Mouse (Mus musculus) spleen, adult 2 months (tissue): ENCODE data around the gene Poc1a. TPM values are rescaled to one million over a fixed set of nuclear protein-coding genes. Genes with fewer than 3 reads are reported as not detected.

Source experiments
- DNase-seq, 2 experiments: peaks; one replicate each; pipeline versions ENCODE4 v3.0.0 to v3.0.0-alpha.2; 2012 to 2021; ENCODE audit warnings: low spot score in 2 of 2, low read depth in 1 of 2
- H3K27ac ChIP-seq: fragments of 200-500 bp; 2 replicates; pipeline ENCODE4 v1.5.1; 2012; ENCODE audit warnings: low read length, inconsistent platforms; ENCODE audit not compliant: insufficient read depth
- H3K27me3 ChIP-seq: fragments of 200-500 bp; 2 replicates; pipeline ENCODE4 v1.6.1; 2012; ENCODE audit warnings: mild to moderate bottlenecking, moderate library complexity, low read length, inconsistent platforms; ENCODE audit not compliant: control insufficient read depth, insufficient read depth
- H3K36me3 ChIP-seq: fragments of 200-500 bp; 2 replicates; pipeline ENCODE4 v1.6.1; 2012; ENCODE audit warnings: mild to moderate bottlenecking, low read length, inconsistent platforms; ENCODE audit not compliant: control insufficient read depth, insufficient read depth
- H3K4me1 ChIP-seq: fragments of 200-500 bp; 2 replicates; pipeline ENCODE4 v1.6.1; 2011; ENCODE audit warnings: inconsistent platforms; ENCODE audit not compliant: control insufficient read depth, insufficient read depth, insufficient read length
- H3K4me3 ChIP-seq: fragments of 200-500 bp; 2 replicates; pipeline ENCODE4 v1.5.1; 2011; ENCODE audit warnings: mild to moderate bottlenecking, inconsistent platforms; ENCODE audit not compliant: insufficient read depth, insufficient read length; ENCODE audit errors: extremely low read depth
- CTCF ChIP-seq: fragments of 200-500 bp; IDR thresholded peaks from 2 replicates; pipeline ENCODE4 v1.5.1; 2011; ENCODE audit warnings: mild to moderate bottlenecking, inconsistent platforms; ENCODE audit not compliant: insufficient read depth, insufficient read length, insufficient replicate concordance; ENCODE audit errors: extremely low read depth
- POLR2A ChIP-seq: fragments of 200-500 bp; IDR thresholded peaks from 2 replicates; pipeline ENCODE4 v1.6.1; 2011; ENCODE audit warnings: low read depth, low read length, inconsistent platforms
- WGBS: fragments of 180-500 bp; shearing (Covaris S2); methylation state at CpG from one replicate; pipeline ENCODE4 v1.1.7; 2018; 5-methylcytosine and 5-hydroxymethylcytosine counted together
- polyA plus RNA-seq: library from polyadenylated mRNA; depleted of rRNA; stranded (reverse); fragments of >200 nt; gene quantifications from 2 replicates; pipeline ENCODE4 v1.2.3, GENCODE M21; 2012

Gene Poc1a
- polyA plus RNA-seq, 1 experiment: 6.8 TPM

GRCm38 (mm10) chr9:106328068-106328610, 47.3 kb downstream of the Poc1a start:
- Histone ChIP-seq H3K4me3 (no peak overlapping the region), H3K36me3 (no peaks in the 10 kb centered on the region), H3K4me1 (no peaks in the 10 kb centered on the region), H3K27me3 (no peaks in the 10 kb centered on the region), H3K27ac (no peak overlapping the region)
- TF ChIP-seq POLR2A (no peak), CTCF (no peak)
- WGBS: 91% methylated on average over 7 of the region's 7 CpGs
- DNase-seq: no peak

GRCm38 (mm10) chr9:106328772-106329511, 48.1 kb downstream of the Poc1a start:
- DNase-seq: no peak
- H3K4me3 ChIP-seq: no peak overlapping the region
- H3K36me3 ChIP-seq: no peaks in the 10 kb centered on the region
- no peaks in the 10 kb centered on the region for H3K27me3 ChIP-seq
- TF ChIP-seq POLR2A: no peak
- no peak for TF ChIP-seq CTCF
- no peak overlapping the region for H3K27ac ChIP-seq
- 91% methylated on average over 5 of the region's 5 CpGs for whole genome bisulfite sequencing
- no peaks in the 10 kb centered on the region for H3K4me1 ChIP-seq

GRCm38 (mm10) chr9:106332746-106333145, 51.9 kb downstream of the Poc1a start:
- 64% methylated on average over 3 of the region's 3 CpGs for WGBS
- no peaks in the 10 kb centered on the region for H3K4me1 ChIP-seq
- no peak overlapping the region for H3K4me3 ChIP-seq
- no peak overlapping the region for H3K27ac ChIP-seq
- H3K36me3 ChIP-seq: no peaks in the 10 kb centered on the region
- TF ChIP-seq POLR2A: no peak
- no peak for TF ChIP-seq CTCF
- H3K27me3 ChIP-seq: no peaks in the 10 kb centered on the region
- no peak for DNase-seq

GRCm38 (mm10) chr9:106337620-106338019, 56.8 kb downstream of the Poc1a start:
- no peak for DNase-seq
- Histone ChIP-seq H3K4me3 (no peak overlapping the region), H3K4me1 (no peaks in the 10 kb centered on the region), H3K27me3 (no peaks in the 10 kb centered on the region), H3K27ac (no peak overlapping the region), H3K36me3 (no peaks in the 10 kb centered on the region)
- TF ChIP-seq CTCF (no peak), POLR2A (no peak)
- 90% methylated on average over 9 of the region's 9 CpGs for WGBS

- Histone ChIP-seq H3K36me3 (no peaks in the 10 kb centered on the region), H3K4me1 (no peaks in the 10 kb centered on the region), H3K27me3 (no peaks in the 10 kb centered on the region), H3K27ac (no peak overlapping the region), H3K4me3 (no peak overlapping the region)
- 94% methylated on average over 10 of the region's 10 CpGs for WGBS
- no peak for TF ChIP-seq POLR2A
- no peak for TF ChIP-seq CTCF
- no peak for DNase-seq
Observed at GRCm38 (mm10) chr9:106338462-106339172, 57.8 kb downstream of the Poc1a start.

- 94% methylated on average over 6 of the region's 6 CpGs for WGBS
- H3K27ac ChIP-seq: no peak overlapping the region
Observed at GRCm38 (mm10) chr9:106339173-106339558, 58.3 kb downstream of the Poc1a start.

GRCm38 (mm10) chr9:106339730-106340129, 58.9 kb downstream of the Poc1a start:
- TF ChIP-seq CTCF (no peak), POLR2A (no peak)
- H3K4me3 ChIP-seq: no peak overlapping the region
- H3K27ac ChIP-seq: no peak overlapping the region
- no peaks in the 10 kb centered on the region for H3K36me3 ChIP-seq
- H3K4me1 ChIP-seq: no peaks in the 10 kb centered on the region
- DNase-seq: no peak
- 95% methylated on average over 4 of the region's 4 CpGs for WGBS
- H3K27me3 ChIP-seq: no peaks in the 10 kb centered on the region

More at GRCm38 (mm10) chr9:106339173-106339558, 58.3 kb downstream of the Poc1a start:
- Histone ChIP-seq H3K4me1 (no peaks in the 10 kb centered on the region), H3K4me3 (no peak overlapping the region), H3K27me3 (no peaks in the 10 kb centered on the region), H3K36me3 (no peaks in the 10 kb centered on the region)
- no peak for TF ChIP-seq POLR2A
- no peak for TF ChIP-seq CTCF
- no peak for DNase-seq
